Mouse (Mus musculus) adipose tissue, adult 10 weeks (tissue): ENCODE data around the gene 4932438H23Rik. TPM values are rescaled to one million over a fixed set of nuclear protein-coding genes. Genes with fewer than 3 reads are reported as not detected.

Experiments used
- polyA plus RNA-seq: library from polyadenylated mRNA; stranded (reverse); fragments of 350-450 nt; fragmentation: Illumina TruSeq; extraction: RNeasy Lipid Tissue Mini Kit (QIAGEN cat#74804); gene quantifications from one replicate; pipeline ENCODE4 v1.2.3, GENCODE M21; 2014; ENCODE audit warnings: low read depth, low replicate concordance

Gene 4932438H23Rik
- 6.6 TPM for polyA plus RNA-seq

GRCm38 (mm10) chr16:91095022-91095421 is at the start of gene 4932438H23Rik:
4932438H23Rik (minus strand) TSS chr16:91095122.

DNA sequence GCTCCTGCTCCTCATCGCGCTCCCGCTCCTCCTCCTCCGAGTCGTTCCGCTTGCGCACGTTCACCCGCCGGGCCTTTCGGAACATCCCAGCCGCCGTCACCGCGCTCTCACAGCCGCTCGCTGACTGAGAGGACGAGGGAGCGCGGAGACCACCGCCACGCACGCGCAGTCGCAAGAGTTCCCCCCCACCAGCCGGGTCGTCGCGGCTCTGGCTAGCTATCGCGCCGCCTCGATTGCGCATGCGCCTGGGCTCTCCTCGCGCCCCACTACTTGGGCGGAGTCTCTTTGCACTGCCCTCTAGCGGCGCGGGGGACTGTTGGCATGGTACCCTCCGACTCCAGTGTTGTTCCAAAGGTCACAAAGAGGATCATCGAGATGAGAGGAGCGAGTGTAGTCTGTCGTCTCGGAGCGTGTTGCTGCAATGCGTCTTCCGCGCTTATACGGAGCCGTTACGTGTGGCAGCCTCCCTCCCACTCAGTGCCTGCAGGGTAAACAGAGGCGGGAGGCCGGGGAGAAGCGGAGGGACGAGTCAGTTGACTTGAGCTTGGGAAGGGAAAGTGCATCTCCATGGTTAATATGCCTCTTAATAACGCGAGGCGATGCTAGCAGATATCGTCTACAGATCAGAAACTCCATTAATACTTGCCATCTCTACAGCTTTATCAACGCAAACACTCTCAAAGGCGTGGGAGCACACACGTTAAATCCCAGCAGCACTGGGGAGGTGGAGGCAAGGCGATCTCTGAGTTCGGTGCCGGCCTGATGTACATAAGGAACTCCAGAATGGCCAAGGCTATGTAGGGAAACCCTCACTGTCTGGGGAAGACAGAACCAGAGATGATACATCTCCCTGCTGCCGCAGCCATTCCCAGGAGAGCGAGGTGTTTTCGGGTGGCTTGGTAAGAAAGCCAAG is 50.4 kb downstream of the 4932438H23Rik start, which contains the start of gene Paxbp1:
Paxbp1 (minus strand) TSS at position 274 of the 913 bp plus-strand sequence.

DNA sequence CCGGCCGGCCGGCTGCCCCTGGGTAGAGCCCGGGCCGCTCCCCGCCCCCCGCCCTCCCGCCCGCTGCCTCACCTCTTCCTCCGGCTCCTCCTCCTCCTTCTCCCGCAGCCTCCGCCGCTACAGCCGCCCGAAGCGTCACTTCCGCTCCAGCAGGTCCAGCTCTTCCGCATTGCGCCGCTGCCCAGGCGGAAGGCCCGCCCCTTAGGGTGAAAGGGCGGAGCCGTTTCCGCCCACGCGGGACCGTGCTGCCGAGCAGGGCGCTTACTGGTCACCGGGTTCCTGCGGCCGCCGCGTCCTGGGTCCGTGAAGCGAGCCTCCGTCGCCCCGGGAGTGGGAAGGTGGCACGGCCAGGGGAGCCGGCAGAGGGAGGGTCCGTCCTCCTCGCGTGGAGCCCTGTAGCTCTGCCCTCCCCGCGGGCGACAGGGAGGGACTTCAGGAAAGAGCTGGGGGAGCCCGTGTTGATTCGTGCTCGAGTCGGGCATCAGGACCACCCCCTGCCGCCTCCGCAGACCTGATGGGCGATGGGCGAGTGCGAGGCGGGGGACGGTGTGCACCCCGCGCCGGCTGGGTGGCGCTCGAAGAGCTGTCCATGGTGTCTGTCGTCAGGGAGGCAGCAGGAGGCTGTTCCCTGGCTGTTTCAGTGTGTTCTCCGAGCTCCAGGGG is 83.8 kb downstream of the 4932438H23Rik start, which contains the start of gene Synj1:
Synj1 (minus strand) TSS at position 288 of the 663 bp plus-strand sequence.

Other genes starting within 250 kb of the 4932438H23Rik start
- gene Cfap298, start 160.0 kb downstream of the 4932438H23Rik start, polyA plus RNA-seq, result 31.6 TPM
- 26.2 TPM for gene Synj1, start 83.8 kb downstream of the 4932438H23Rik start, polyA plus RNA-seq
- 50.3 TPM for gene Paxbp1, start 50.6 kb downstream of the 4932438H23Rik start, polyA plus RNA-seq
- gene Olig2, start 130.3 kb upstream of the 4932438H23Rik start, polyA plus RNA-seq, result not detected
- 0.81 TPM for gene Olig1, start 174.7 kb upstream of the 4932438H23Rik start, polyA plus RNA-seq